Mouse (Mus musculus) NIH3T3 (cell line): ENCODE results near the gene Ciz1.
A peak's percentile ranks its signal among the peaks of the same experiment; 100 is the strongest.

Source experiments
- DNase-seq: peaks from one replicate; pipeline ENCODE4 v3.0.0-alpha.2; 2012; ENCODE audit warnings: low read depth

The Ciz1 gene

GRCm38 (mm10) chr2:32417486-32417885 lies 65.4 kb downstream of the Ciz1 start:
- no peak for DNase-seq

GRCm38 (mm10) chr2:32418430-32419151 lies 66.5 kb downstream of the Ciz1 start:
- no peak for DNase-seq

- DNase-seq, result peak; percentile 88
Observed at GRCm38 (mm10) chr2:32419359-32419758, 67.2 kb downstream of the Ciz1 start.

GRCm38 (mm10) chr2:32420066-32420608 lies 68.0 kb downstream of the Ciz1 start:
- no peak for DNase-seq

DNA sequence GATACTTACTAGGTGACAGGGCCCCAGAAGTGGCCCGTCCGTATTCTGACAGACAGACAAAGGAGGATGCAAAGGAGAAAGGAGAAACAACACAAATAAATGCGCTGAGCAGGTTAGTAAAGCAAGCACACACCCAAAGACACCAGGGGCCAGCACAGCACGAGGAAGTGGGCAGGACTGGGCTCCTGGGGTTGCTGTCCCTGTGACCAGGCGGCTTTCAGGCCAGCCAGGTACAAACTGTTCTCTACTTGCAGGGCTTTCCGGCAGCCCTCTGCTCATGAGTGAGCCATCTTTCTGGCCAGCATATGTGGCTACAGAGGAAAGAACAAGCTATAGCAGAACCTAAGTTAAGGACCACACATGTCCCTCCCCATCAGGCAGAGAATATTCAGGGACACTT lies 68.5 kb downstream of the Ciz1 start:
- DNase-seq, result no peak

DNA sequence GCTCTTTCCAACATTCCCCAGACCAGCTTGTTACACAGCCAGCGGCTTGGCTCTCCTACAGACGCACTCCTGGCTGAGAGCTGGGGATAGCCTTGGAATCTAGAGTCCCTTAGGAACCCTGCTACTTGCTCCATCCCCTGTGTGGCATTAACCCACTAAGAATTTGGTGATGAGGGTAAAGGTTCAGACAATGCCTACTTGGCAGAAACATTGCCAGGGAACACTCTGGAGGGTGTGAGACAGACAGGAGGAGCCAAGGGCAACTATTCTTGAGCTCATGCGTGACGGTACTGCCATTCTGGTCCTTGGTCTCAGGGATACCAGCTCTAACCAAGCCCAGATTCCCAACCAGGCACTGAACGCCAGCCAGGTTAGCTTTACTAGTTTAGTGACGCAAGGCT lies 69.7 kb downstream of the Ciz1 start:
- DNase-seq, result no peak

- peak; percentile 94 for DNase-seq
Observed at GRCm38 (mm10) chr2:32423481-32424331, 71.6 kb downstream of the Ciz1 start.

DNA sequence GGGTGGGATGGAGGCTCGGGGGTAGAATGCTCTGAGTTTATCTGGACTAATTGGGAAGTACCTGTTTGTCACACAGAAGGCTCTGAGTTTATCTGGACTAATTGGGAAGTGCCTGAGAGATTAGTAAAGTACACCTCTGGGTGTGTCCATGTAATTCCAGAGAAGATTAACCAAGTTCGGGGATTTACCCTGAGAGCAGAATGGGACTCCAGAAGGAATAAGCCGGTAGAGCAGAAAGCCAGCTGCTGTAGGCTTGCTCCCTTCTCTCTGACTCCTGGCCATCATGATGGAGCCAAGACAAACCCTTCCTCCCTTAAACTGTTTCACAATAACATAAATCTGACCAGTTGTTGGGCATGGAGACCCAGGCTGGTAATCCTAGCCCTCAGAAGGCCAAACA lies 72.7 kb downstream of the Ciz1 start:
- DNase-seq, result peak; percentile 41

DNA sequence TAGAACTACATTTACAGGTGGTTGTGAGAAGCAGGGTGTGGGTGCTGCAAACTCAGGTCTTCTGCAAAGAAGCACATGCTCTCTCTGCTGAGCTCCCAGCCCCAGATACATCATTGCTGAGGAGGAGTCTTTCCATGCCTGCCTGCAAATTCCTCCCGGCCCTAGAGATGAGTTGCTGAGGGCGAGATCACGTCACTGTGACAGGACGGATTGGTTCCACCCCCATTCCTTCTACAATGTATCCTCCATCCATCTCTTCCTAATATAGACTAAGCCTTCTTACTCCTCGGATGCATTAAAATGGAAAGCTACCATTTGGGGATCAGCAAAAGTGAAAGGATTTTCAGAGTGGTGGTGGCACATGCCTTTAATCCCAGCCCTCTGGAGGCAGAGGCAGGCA lies 73.4 kb downstream of the Ciz1 start:
- no peak for DNase-seq

GRCm38 (mm10) chr2:32426141-32426540 lies 74.0 kb downstream of the Ciz1 start:
- no peak for DNase-seq

- no peak for DNase-seq
Observed at GRCm38 (mm10) chr2:32427720-32428119, 75.6 kb downstream of the Ciz1 start.

- DNase-seq, result peak; percentile 44
Observed at GRCm38 (mm10) chr2:32428262-32428722, 76.2 kb downstream of the Ciz1 start.

- no peak for DNase-seq
Observed at GRCm38 (mm10) chr2:32429215-32429891, 77.2 kb downstream of the Ciz1 start.
